In genomic region chr13:20217453-20218090, GRCm38 (mm10) we compare ENCODE assay signal across 13 mouse cellular contexts.
DNase-seq lines count a peak whose midpoint lies in the region; ATAC-seq and TF ChIP-seq lines count a peak whose summit lies in the region.
"Had no signal": no experiment of that assay in that cellular context is flagged by ENCODE, and none has a peak within 500 bp of the region (broad histone marks: within the 10 kb centered on the region; RNA-seq: fewer than 3 reads in every experiment).

No protein-coding gene starts in this region.

- no peak overlapping the region for H3K4me3 ChIP-seq in forebrain, postnatal 0 days (ENCODE audit: low read depth, low read length)
- H3K4me3 ChIP-seq in forebrain, embryonic 16.5 days (replicated peaks; ENCODE audit: low read length), result no peak overlapping the region
- no peak overlapping the region for H3K4me3 ChIP-seq in kidney, adult 2 months (ENCODE audit: insufficient read depth, low read depth, low read length)
- H3K4me3 ChIP-seq: neural tube, embryonic 15.5 days had no signal

- no peaks in the 10 kb centered on the region for H3K36me3 ChIP-seq in forebrain, postnatal 0 days (ENCODE audit: insufficient read depth)
- no peaks in the 10 kb centered on the region for H3K36me3 ChIP-seq in forebrain, embryonic 16.5 days (ENCODE audit: control insufficient read depth, insufficient read depth)
- H3K36me3 ChIP-seq in kidney, adult 2 months (ENCODE audit: control insufficient read depth, insufficient read depth, low read length), result no peaks in the 10 kb centered on the region
- H3K36me3 ChIP-seq: neural tube, embryonic 15.5 days had no signal

- TF ChIP-seq CTCF in forebrain, postnatal 0 days (IDR thresholded peaks at IDR 0.05; ENCODE audit: low read depth), result no peak
- no peak for TF ChIP-seq CTCF in kidney, adult 2 months (conservative IDR thresholded peaks at IDR 0.05; ENCODE audit: insufficient read depth, insufficient read length, low read depth, low read length)

- H3K27me3 ChIP-seq in forebrain, postnatal 0 days (ENCODE audit: insufficient read depth, low read length), result no peaks in the 10 kb centered on the region
- H3K27me3 ChIP-seq in forebrain, embryonic 16.5 days (replicated peaks; ENCODE audit: control insufficient read depth, insufficient read depth, low read length), result no peaks in the 10 kb centered on the region
- H3K27me3 ChIP-seq in kidney, adult 2 months (replicated peaks; ENCODE audit: control insufficient read depth, insufficient read depth, low read length), result no peaks in the 10 kb centered on the region
- H3K27me3 ChIP-seq: neural tube, embryonic 15.5 days had no signal

- no peak for DNase-seq in forebrain, postnatal 0 days
- DNase-seq in kidney, postnatal 4 days, result peak; percentile 7 to 12
- no peak for DNase-seq in kidney, adult 2 months
- peak; percentile 53 for DNase-seq in brain, adult 2 months (ENCODE audit: low read depth, low spot score)
- DNase-seq in skeletal muscle tissue, adult 2 months (ENCODE audit: low read depth, low spot score), result peak; percentile 25
- DNase-seq in layer of hippocampus, postnatal 25 days (ENCODE audit: extremely low spot score in 1 of 2, low spot score in 1 of 2), result no peak
- no peak for DNase-seq in ovary, postnatal 14 days (ENCODE audit: low spot score)
- DNase-seq: kidney, adult 11 months; right cerebral cortex, adult 18-20 months had no signal

- no peak overlapping the region for H3K4me2 ChIP-seq in forebrain, postnatal 0 days (ENCODE audit: low read depth)
- no peak overlapping the region for H3K4me2 ChIP-seq in forebrain, embryonic 16.5 days (ENCODE audit: low read length)
- H3K4me2 ChIP-seq: liver, embryonic 11.5 days; neural tube, embryonic 15.5 days had no signal

- no peak overlapping the region for H3K27ac ChIP-seq in forebrain, postnatal 0 days (ENCODE audit: low read depth, low read length)
- H3K27ac ChIP-seq in forebrain, embryonic 16.5 days (ENCODE audit: low read length), result no peak overlapping the region
- no peak overlapping the region for H3K27ac ChIP-seq in kidney, adult 2 months (ENCODE audit: insufficient read depth, low read depth, low read length)
- H3K27ac ChIP-seq: neural tube, embryonic 15.5 days had no signal

- no peak for TF ChIP-seq POLR2A in kidney, adult 2 months (IDR thresholded peaks at IDR 0.05; ENCODE audit: low read depth, low read length)

- 35% methylated on average over 4 of the region's 4 CpGs for WGBS in forebrain, postnatal 0 days
- WGBS in forebrain, embryonic 16.5 days, result 49% methylated on average over 4 of the region's 4 CpGs
- WGBS in kidney, adult 2 months, result 51% methylated on average over 4 of the region's 4 CpGs

- H3K9me3 ChIP-seq in forebrain, postnatal 0 days (ENCODE audit: low read length), result no peaks in the 10 kb centered on the region
- H3K9me3 ChIP-seq in forebrain, embryonic 16.5 days (ENCODE audit: control insufficient read depth, low read length), result no peaks in the 10 kb centered on the region
- H3K9me3 ChIP-seq: neural tube, embryonic 15.5 days had no signal

- no peak overlapping the region for H3K9ac ChIP-seq in forebrain, postnatal 0 days
- H3K9ac ChIP-seq in forebrain, embryonic 16.5 days (replicated peaks; ENCODE audit: low read depth, low read length), result no peak overlapping the region
- H3K9ac ChIP-seq: neural tube, embryonic 15.5 days had no signal

- H3K4me1 ChIP-seq in forebrain, postnatal 0 days (ENCODE audit: insufficient read depth), result 0 out of 2 replicates have a peak, but pooled peaks cover 3% of the 10 kb centered on the region
- no peaks in the 10 kb centered on the region for H3K4me1 ChIP-seq in forebrain, embryonic 16.5 days (replicated peaks; ENCODE audit: control insufficient read depth, insufficient read depth, low read length)
- H3K4me1 ChIP-seq in kidney, adult 2 months (ENCODE audit: control insufficient read depth, insufficient read depth, low read length), result no peaks in the 10 kb centered on the region
- H3K4me1 ChIP-seq: neural tube, embryonic 15.5 days had no signal

- peak; percentile 85 for ATAC-seq in forebrain, postnatal 0 days
- no peak for ATAC-seq in forebrain, embryonic 16.5 days
- ATAC-seq: activated CD4-positive, CD25-positive, alpha-beta regulatory T cell, adult 4 months had no signal

Comparison
In these comparisons a context has a peak if more than half of its experiments do, and no peak if none do; other contexts are left out.
1. DNase-seq: peak in kidney, postnatal 4 days (2 of 2), brain, adult 2 months (single experiment) and skeletal muscle tissue, adult 2 months (single experiment); none in forebrain, postnatal 0 days (single experiment), kidney, adult 2 months (single experiment), layer of hippocampus, postnatal 25 days (0 of 2) and ovary, postnatal 14 days (single experiment).